Mouse (Mus musculus) embryonic facial prominence, embryonic 11.5 days (tissue): ENCODE measurements around the gene Hist1h4d. TPM values are rescaled to one million over a fixed set of nuclear protein-coding genes. Genes with fewer than 3 reads are reported as not detected.
A peak's percentile ranks its signal among the peaks of the same experiment; 100 is the strongest.
"Not testable (repeated sequence)": the region's sequence is repeated elsewhere in the genome, so short reads cannot be mapped to it uniquely, and the experiment has no call there.

ENCODE experiments used
- ATAC-seq: fragments of 200-750 bp; cut with Nextera tagmentation; replicated peaks from 2 replicates; pipeline ENCODE4 v1.8.0; 2017; ENCODE audit warnings: low read depth; ENCODE audit not compliant: insufficient number of reproducible peaks, low FRiP score, low TSS enrichment
- DNase-seq: peaks from one replicate; pipeline ENCODE4 v3.0.0-alpha.2; 2015; ENCODE audit warnings: low spot score
- H3K27ac ChIP-seq: fragments of 300-500 bp; sonication (generic); replicated peaks from 2 replicates; pipeline ENCODE4 v1.5.1; 2014; ENCODE audit warnings: mild to moderate bottlenecking, low read depth, low read length, control low read depth
- H3K27me3 ChIP-seq: fragments of 300-500 bp; sonication (generic); 2 replicates; pipeline ENCODE4 v1.6.1; 2014; ENCODE audit warnings: mild to moderate bottlenecking, low read length, moderate library complexity, mixed read lengths; ENCODE audit not compliant: control insufficient read depth, insufficient read depth
- H3K36me3 ChIP-seq: fragments of 300-500 bp; sonication (generic); replicated peaks from 2 replicates; pipeline ENCODE4 v1.6.1; 2014; ENCODE audit warnings: low read depth, mild to moderate bottlenecking, low read length, moderate library complexity, mixed read lengths; ENCODE audit not compliant: control insufficient read depth, insufficient read depth
- H3K4me1 ChIP-seq: fragments of 300-500 bp; sonication (generic); 2 replicates; pipeline ENCODE4 v1.6.1; 2014; ENCODE audit warnings: low read length, mixed read lengths; ENCODE audit not compliant: control insufficient read depth, insufficient read depth
- H3K4me2 ChIP-seq: fragments of 300-500 bp; sonication (generic); 2 replicates; pipeline ENCODE4 v1.6.1; 2014; ENCODE audit warnings: low read depth, mild to moderate bottlenecking, control low read depth, low read length, moderate library complexity
- H3K4me3 ChIP-seq: fragments of 300-500 bp; sonication (generic); 2 replicates; pipeline ENCODE4 v1.5.1; 2014; ENCODE audit warnings: low read depth, low read length, control low read depth
- H3K9ac ChIP-seq: fragments of 300-500 bp; sonication (generic); replicated peaks from 2 replicates; pipeline ENCODE4 v1.6.1; 2014; ENCODE audit warnings: mild to moderate bottlenecking, control low read depth, low read length
- H3K9me3 ChIP-seq: fragments of 300-500 bp; sonication (generic); replicated peaks from 2 replicates; pipeline ENCODE4 v1.6.1; 2016; ENCODE audit warnings: mild to moderate bottlenecking, low read length, inconsistent platforms, mixed read lengths; ENCODE audit not compliant: control insufficient read depth
- WGBS: fragments of 180-500 bp; shearing (Covaris S2); extraction: QIAGEN DNeasy Blood & Tissue Kit; methylation state at CpG from one replicate; pipeline ENCODE4 v1.1.7; 2014; 5-methylcytosine and 5-hydroxymethylcytosine counted together
- polyA plus RNA-seq: library from polyadenylated mRNA; unstranded; fragments of >200 nt; fragmentation: Nextera tagmentation; extraction: Ambion mirVana; gene quantifications from 2 replicates; pipeline ENCODE4 v1.2.1, GENCODE M21; 2014

Gene Hist1h4d
- polyA plus RNA-seq, 1 experiment from 2014 or later = 115 TPM

GRCm38 (mm10) chr13:23591886-23592285 is 10.5 kb downstream of the Hist1h4d start:
- not testable (repeated sequence) for ATAC-seq
- WGBS = 79% methylated on average over 7 of the region's 7 CpGs

GRCm38 (mm10) chr13:23592614-23593013 is 11.2 kb downstream of the Hist1h4d start:
- no peak overlapping the region for H3K27ac ChIP-seq
- no peaks in the 10 kb centered on the region for H3K27me3 ChIP-seq
- H3K9me3 ChIP-seq = no peaks in the 10 kb centered on the region
- H3K4me1 ChIP-seq = no peaks in the 10 kb centered on the region
- 72% methylated on average over 7 of the region's 7 CpGs for WGBS
- no peak overlapping the region for H3K4me3 ChIP-seq
- H3K9ac ChIP-seq = no peak overlapping the region
- H3K36me3 ChIP-seq = no peaks in the 10 kb centered on the region
- ATAC-seq (no peak), DNase-seq (peak; percentile 15)
- no peak overlapping the region for H3K4me2 ChIP-seq

More at GRCm38 (mm10) chr13:23591886-23592285, 10.5 kb downstream of the Hist1h4d start:
- not testable (repeated sequence) for H3K4me1 ChIP-seq, H3K4me3 ChIP-seq, H3K9me3 ChIP-seq, H3K36me3 ChIP-seq, DNase-seq, H3K4me2 ChIP-seq, H3K9ac ChIP-seq, H3K27me3 ChIP-seq, H3K27ac ChIP-seq

GRCm38 (mm10) chr13:23593051-23593770 is 11.8 kb downstream of the Hist1h4d start:
- no peaks in the 10 kb centered on the region for H3K27me3 ChIP-seq
- WGBS = 63% methylated on average over 5 of the region's 5 CpGs
- ATAC-seq (no peak), DNase-seq (peak; percentile 12)
- no peaks in the 10 kb centered on the region for H3K9me3 ChIP-seq
- no peak overlapping the region for H3K9ac ChIP-seq
- H3K36me3 ChIP-seq = no peaks in the 10 kb centered on the region
- H3K4me1 ChIP-seq = no peaks in the 10 kb centered on the region
- 0 out of 2 replicates have a peak overlapping the region, but pooled peaks have one; percentile 16 for H3K27ac ChIP-seq
- H3K4me2 ChIP-seq = no peak overlapping the region
- no peak overlapping the region for H3K4me3 ChIP-seq

GRCm38 (mm10) chr13:23595185-23595584 is 13.8 kb downstream of the Hist1h4d start:
- ATAC-seq (no peak), DNase-seq (no peak)
- Histone ChIP-seq H3K4me2 (no peak overlapping the region), H3K9ac (no peak overlapping the region), H3K4me3 (no peak overlapping the region), H3K27ac (no peak overlapping the region), H3K9me3 (no peaks in the 10 kb centered on the region), H3K36me3 (no peaks in the 10 kb centered on the region), H3K27me3 (no peaks in the 10 kb centered on the region), H3K4me1 (no peaks in the 10 kb centered on the region)
- 75% methylated on average over 2 of the region's 2 CpGs for WGBS

- Histone ChIP-seq H3K9me3 (no peaks in the 10 kb centered on the region), H3K4me1 (no peaks in the 10 kb centered on the region), H3K4me2 (no peak overlapping the region), H3K27ac (no peak overlapping the region), H3K36me3 (no peaks in the 10 kb centered on the region), H3K27me3 (no peaks in the 10 kb centered on the region), H3K9ac (no peak overlapping the region), H3K4me3 (no peak overlapping the region)
- 81% methylated on average over 7 of the region's 7 CpGs for whole genome bisulfite sequencing
- ATAC-seq (no peak), DNase-seq (no peak)
These were observed 14.4 kb downstream of the Hist1h4d start for GRCm38 (mm10) chr13:23595622-23596372.

- no peak overlapping the region for H3K4me3 ChIP-seq
- WGBS = 6% methylated on average over 9 of the region's 9 CpGs
- ATAC-seq (no peak), DNase-seq (peak; percentile 84)
- no peaks in the 10 kb centered on the region for H3K9me3 ChIP-seq
- no peaks in the 10 kb centered on the region for H3K4me1 ChIP-seq
- H3K9ac ChIP-seq = no peak overlapping the region
- H3K27ac ChIP-seq = no peak overlapping the region
- no peak overlapping the region for H3K4me2 ChIP-seq
- no peaks in the 10 kb centered on the region for H3K36me3 ChIP-seq
- H3K27me3 ChIP-seq = no peaks in the 10 kb centered on the region
These were observed 16.6 kb downstream of the Hist1h4d start for GRCm38 (mm10) chr13:23597957-23598356.

GRCm38 (mm10) chr13:23603182-23603699 is 21.8 kb downstream of the Hist1h4d start:
- H3K4me3 ChIP-seq = no peak overlapping the region
- no peaks in the 10 kb centered on the region for H3K9me3 ChIP-seq
- no peaks in the 10 kb centered on the region for H3K36me3 ChIP-seq
- no peaks in the 10 kb centered on the region for H3K27me3 ChIP-seq
- WGBS = 83% methylated on average over 7 of the region's 7 CpGs
- no peak overlapping the region for H3K9ac ChIP-seq
- ATAC-seq (no peak), DNase-seq (no peak)
- H3K4me2 ChIP-seq = no peak overlapping the region
- H3K27ac ChIP-seq = no peak overlapping the region
- no peaks in the 10 kb centered on the region for H3K4me1 ChIP-seq

GRCm38 (mm10) chr13:23604452-23604851 is 23.1 kb downstream of the Hist1h4d start:
- DNase-seq (no peak), ATAC-seq (no peak)
- Histone ChIP-seq H3K9me3 (no peaks in the 10 kb centered on the region), H3K9ac (no peak overlapping the region), H3K4me3 (no peak overlapping the region), H3K4me1 (no peaks in the 10 kb centered on the region), H3K27ac (no peak overlapping the region), H3K27me3 (no peaks in the 10 kb centered on the region), H3K4me2 (no peak overlapping the region), H3K36me3 (no peaks in the 10 kb centered on the region)
- WGBS = 89% methylated on average over 3 of the region's 3 CpGs
